Mouse (Mus musculus) ES-Bruce4 (cell line): ENCODE results near the gene Camta1.

Experiments used
- CTCF ChIP-seq: IDR thresholded peaks from one replicate; pipeline ENCODE4 v1.8.1; 2011; ENCODE audit warnings: low read depth, low read length
- EP300 ChIP-seq: IDR thresholded peaks from 2 replicates; pipeline ENCODE4 v1.6.1; 2011; ENCODE audit warnings: low read depth, low read length; ENCODE audit not compliant: insufficient read depth
- POLR2A ChIP-seq: IDR thresholded peaks from one replicate; pipeline ENCODE4 v1.8.1; 2011; ENCODE audit warnings: low read length; ENCODE audit not compliant: insufficient read depth

GRCm38 (mm10) chr4:151316428-151316827 is 545.2 kb downstream of the Camta1 start:
- TF ChIP-seq CTCF (no peak), EP300 (no peak), POLR2A (no peak)
